ENCODE assay signal across 8 mouse cellular contexts in genomic region chr11:109362463-109363190, GRCm38 (mm10). TPM values are rescaled to one million over a fixed set of nuclear protein-coding genes. Genes with fewer than 3 reads are reported as not detected.
DNase-seq lines count a peak whose midpoint lies in the region; ATAC-seq lines count a peak whose summit lies in the region.

Gna13 (plus strand) TSS chr11:109362831.

- H3K36me3 ChIP-seq in hindbrain, embryonic 11.5 days (ENCODE audit: control insufficient read depth, insufficient read depth, low read length) = peaks cover 2% of the 10 kb centered on the region; the same call in 1 of the 2 replicates

- 0% methylated on average over 42 of the region's 89 CpGs for WGBS in hindbrain, embryonic 11.5 days

- H3K9me3 ChIP-seq in hindbrain, embryonic 11.5 days (ENCODE audit: control insufficient read depth, low read length) = no peaks in the 10 kb centered on the region

- H3K27ac ChIP-seq in hindbrain, embryonic 11.5 days (ENCODE audit: low read depth, low read length) = peak within 1 kb of the TSS; percentile 93

- DNase-seq in MN1 (ENCODE audit: low spot score) = peak; percentile 96
- DNase-seq in cerebellum, adult 9-10 months = peak; percentile 90
- peak; percentile 64 to 90 for DNase-seq in frontal cortex, adult 2 months (ENCODE audit: extremely low spot score in 1 of 2, low spot score in 1 of 2)
- DNase-seq in hindbrain, embryonic 11.5 days (ENCODE audit: low spot score) = peak; percentile 97
- DNase-seq in layer of hippocampus, postnatal 10 days (ENCODE audit: low spot score in 2 of 2) = peak; percentile 88 to 93
- peak; percentile 94 for DNase-seq in lung, postnatal 10 days
- peak; percentile 90 for DNase-seq in ovary, postnatal 36 days (ENCODE audit: low spot score)
- peak; percentile 90 for DNase-seq in thymus, postnatal 25 days

- H3K27me3 ChIP-seq in hindbrain, embryonic 11.5 days (ENCODE audit: control insufficient read depth, insufficient read depth, low read length) = no peaks in the 10 kb centered on the region

- H3K4me2 ChIP-seq in hindbrain, embryonic 11.5 days (replicated peaks; ENCODE audit: low read depth, low read length) = peak within 1 kb of the TSS; percentile 56

- peak within 1 kb of the TSS; percentile 85 for H3K9ac ChIP-seq in hindbrain, embryonic 11.5 days (ENCODE audit: low read depth, low read length)

- peak within 1 kb of the TSS; percentile 95 for H3K4me3 ChIP-seq in hindbrain, embryonic 11.5 days (ENCODE audit: low read depth, low read length)

- peak; percentile 84 for ATAC-seq in hindbrain, embryonic 11.5 days (ENCODE audit: low FRiP score)

- H3K4me1 ChIP-seq in hindbrain, embryonic 11.5 days (replicated peaks; ENCODE audit: control insufficient read depth, insufficient read depth, low read length) = peaks cover 8% of the 10 kb centered on the region; the same call in 1 of the 2 replicates

RNA-seq across cellular contexts. Expression of gene Gna13, which starts in this region (rescaled TPM):
- polyA plus RNA-seq in frontal cortex, adult 2 months (2012; rRNA removed) = 31.8 and 33.0 TPM in 2 replicates
- polyA plus RNA-seq in hindbrain, embryonic 11.5 days (2014; fragmentation: Nextera tagmentation; extraction: Ambion mirVana) = 20.6 and 25.2 TPM in 2 replicates
- 10 to 100 TPM; 58.9 to 61.5 TPM for total RNA-seq in layer of hippocampus, postnatal 10 days (2021)

Comparison
In these comparisons a context has a peak if more than half of its experiments do, and no peak if none do; other contexts are left out.
1. Peak in every context shown above with its lines: DNase-seq, ATAC-seq, H3K4me3 ChIP-seq and H3K27ac ChIP-seq.